Mouse (Mus musculus): ENCODE results near the gene Tmem50b.

DNA sequence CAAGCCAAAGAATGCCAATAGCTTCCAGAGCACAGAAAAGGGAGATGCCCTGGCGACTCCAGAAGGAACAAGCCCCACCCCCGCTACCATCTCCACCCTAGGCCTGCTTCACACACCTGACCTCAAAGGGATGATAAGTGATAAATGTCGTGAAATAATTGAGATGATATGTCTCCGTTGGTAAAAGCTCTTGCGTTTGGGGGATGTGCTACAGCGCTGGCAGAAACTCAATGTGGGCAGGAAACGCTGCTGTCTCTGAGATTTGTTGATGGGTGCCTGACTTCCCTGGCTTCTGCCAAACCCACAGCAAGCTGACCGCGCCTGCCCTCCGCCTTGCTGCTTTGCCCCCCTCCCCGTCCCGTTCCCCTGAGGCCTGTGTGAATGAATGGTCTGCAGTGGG is 44.0 kb downstream of the Tmem50b start:
- no peak for TF ChIP-seq CTCF (IDR thresholded peaks at IDR 0.05; ENCODE audit: borderline replicate concordance, extremely low read depth, insufficient read depth, insufficient read length)
- no peak for TF ChIP-seq POLR2A (IDR thresholded peaks at IDR 0.05; ENCODE audit: borderline replicate concordance, extremely low read depth, insufficient read depth, insufficient read length, poor library complexity, severe bottlenecking)

Measured in brain, embryonic 14.5 days (tissue).